Mouse (Mus musculus): ENCODE measurements around the gene Mafg. TPM values are rescaled to one million over a fixed set of nuclear protein-coding genes. Genes with fewer than 3 reads are reported as not detected.
A peak's percentile ranks its signal among the peaks of the same experiment; 100 is the strongest.

Gene Mafg
- polyA plus RNA-seq, 1 experiment from 2014 or later = 24.3 TPM

DNA sequence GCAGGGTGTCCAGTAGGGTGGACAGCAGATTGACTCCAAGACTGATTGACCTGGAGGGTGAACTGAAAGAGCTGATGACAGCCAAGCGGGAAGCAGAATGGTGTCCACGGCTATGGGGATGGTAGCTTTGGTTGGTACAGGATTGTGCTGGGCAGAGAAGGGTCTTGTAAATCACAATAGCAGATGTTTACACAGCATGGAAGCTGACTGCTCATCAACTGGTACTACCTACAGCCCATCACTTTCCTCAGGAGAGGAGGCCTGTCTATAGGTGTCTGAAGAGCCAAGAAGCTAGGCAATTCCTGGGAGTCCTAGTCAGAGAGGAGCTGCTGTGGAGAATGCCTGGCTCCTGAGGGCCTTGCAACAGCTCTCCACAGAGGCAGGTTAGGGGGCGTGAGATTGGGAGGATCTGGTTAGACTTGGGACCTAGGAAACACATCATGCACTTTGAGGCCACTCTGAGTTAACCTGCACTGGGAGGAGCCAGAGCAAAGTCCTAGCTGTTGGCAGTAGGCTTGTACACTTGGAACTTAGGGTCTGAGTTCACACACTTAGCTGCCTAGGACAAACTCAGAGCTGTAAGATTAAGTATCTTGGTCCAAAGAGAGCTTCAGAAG is 56.9 kb downstream of the Mafg start:
- Histone ChIP-seq H3K4me2 (replicated peaks; ENCODE audit: low read depth, low read length) (no peak overlapping the region), H3K9me3 (ENCODE audit: low read length) (no peaks in the 10 kb centered on the region), H3K27me3 (ENCODE audit: insufficient read depth, low read length) (no peaks in the 10 kb centered on the region), H3K36me3 (ENCODE audit: insufficient read depth, low read length) (peaks cover 29% of the 10 kb centered on the region), H3K9ac (replicated peaks; ENCODE audit: low read length) (no peak overlapping the region), H3K4me3 (ENCODE audit: low read length) (no peak overlapping the region), H3K4me1 (ENCODE audit: insufficient read depth, low read length) (peaks cover 45% of the 10 kb centered on the region), H3K27ac (ENCODE audit: low read length) (peak overlapping the region; percentile 65; the same call in 1 of the 2 replicates)
- 77% methylated on average over 3 of the region's 3 CpGs for WGBS
- no peak for ATAC-seq (ENCODE audit: low FRiP score, low TSS enrichment)

DNA sequence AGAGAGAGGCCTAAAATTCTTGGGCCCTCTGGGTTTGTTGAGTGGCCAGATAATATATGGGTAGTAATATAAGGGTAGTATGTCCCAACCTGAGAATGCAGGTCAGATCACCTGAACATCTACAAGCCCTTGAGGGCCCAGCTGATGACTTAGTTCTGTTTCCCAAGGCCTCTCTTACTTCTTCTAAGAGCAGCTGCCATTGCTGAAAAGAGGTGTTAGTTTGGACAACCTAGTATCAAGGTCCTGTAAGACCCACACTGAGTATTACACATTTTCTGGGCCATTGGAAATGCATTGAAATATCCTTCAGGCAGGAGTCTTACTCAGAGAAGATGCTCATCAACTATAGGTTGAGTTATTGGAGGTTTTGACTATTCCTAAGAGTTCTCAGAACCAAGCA is 57.5 kb downstream of the Mafg start:
- no peak overlapping the region for H3K4me3 ChIP-seq (ENCODE audit: low read length)
- no peak overlapping the region for H3K9ac ChIP-seq (replicated peaks; ENCODE audit: low read length)
- H3K4me1 ChIP-seq (ENCODE audit: insufficient read depth, low read length) = peaks cover 50% of the 10 kb centered on the region
- peak overlapping the region; percentile 37; the same call in 1 of the 2 replicates for H3K27ac ChIP-seq (ENCODE audit: low read length)
- H3K27me3 ChIP-seq (ENCODE audit: insufficient read depth, low read length) = no peaks in the 10 kb centered on the region
- H3K9me3 ChIP-seq (ENCODE audit: low read length) = no peaks in the 10 kb centered on the region
- no peak for ATAC-seq (ENCODE audit: low FRiP score, low TSS enrichment)
- H3K4me2 ChIP-seq (replicated peaks; ENCODE audit: low read depth, low read length) = no peak overlapping the region
- H3K36me3 ChIP-seq (ENCODE audit: insufficient read depth, low read length) = peaks cover 35% of the 10 kb centered on the region

Small RNA genes lying within 50 kb of the gene (microRNA-seq; reads per million reads assigned to microRNA genes)
- gene Mir6936 = 0.47 reads per million

Other genes with a start within 250 kb of the Mafg start
- 34.1 and 34.4 TPM in 2 replicates for gene Nploc4, start 195.9 kb downstream of the Mafg start, polyA plus RNA-seq (2015; fragmentation: Nextera tagmentation; extraction: Ambion mirVana)
- not detected in 2 replicates for gene Tspan10, start 191.0 kb downstream of the Mafg start, polyA plus RNA-seq (2015; fragmentation: Nextera tagmentation; extraction: Ambion mirVana)
- 0.39 and 0.45 TPM in 2 replicates for gene Pde6g, start 180.1 kb downstream of the Mafg start, polyA plus RNA-seq (2015; fragmentation: Nextera tagmentation; extraction: Ambion mirVana)
- gene Oxld1, start 175.5 kb downstream of the Mafg start, polyA plus RNA-seq (2015; fragmentation: Nextera tagmentation; extraction: Ambion mirVana) = 15.4 and 15.9 TPM in 2 replicates
- 40.6 and 43.9 TPM in 2 replicates for gene Ccdc137, start 175.5 kb downstream of the Mafg start, polyA plus RNA-seq (2015; fragmentation: Nextera tagmentation; extraction: Ambion mirVana)
- gene Arl16, start 166.0 kb downstream of the Mafg start, polyA plus RNA-seq (2015; fragmentation: Nextera tagmentation; extraction: Ambion mirVana) = 46.5 and 50.4 TPM in 2 replicates
- 176 and 177 TPM in 2 replicates for gene Mrpl12, start 149.0 kb downstream of the Mafg start, polyA plus RNA-seq (2015; fragmentation: Nextera tagmentation; extraction: Ambion mirVana)
- 120 and 123 TPM in 2 replicates for gene Slc25a10, start 141.8 kb downstream of the Mafg start, polyA plus RNA-seq (2015; fragmentation: Nextera tagmentation; extraction: Ambion mirVana)
- gene Gcgr, start 102.9 kb downstream of the Mafg start, polyA plus RNA-seq (2015; fragmentation: Nextera tagmentation; extraction: Ambion mirVana) = 4.7 and 5.5 TPM in 2 replicates
- 218 and 232 TPM in 2 replicates for gene Mcrip1, start 83.9 kb downstream of the Mafg start, polyA plus RNA-seq (2015; fragmentation: Nextera tagmentation; extraction: Ambion mirVana)
- gene Ppp1r27, start 82.5 kb downstream of the Mafg start, polyA plus RNA-seq (2015; fragmentation: Nextera tagmentation; extraction: Ambion mirVana) = 0.55 and 0.57 TPM in 2 replicates
- gene P4hb, start 60.3 kb downstream of the Mafg start, polyA plus RNA-seq (2015; fragmentation: Nextera tagmentation; extraction: Ambion mirVana) = 843 and 914 TPM in 2 replicates
- gene Arhgdia, start 52.0 kb downstream of the Mafg start, polyA plus RNA-seq (2015; fragmentation: Nextera tagmentation; extraction: Ambion mirVana) = 696 and 712 TPM in 2 replicates
- gene Alyref, start 35.2 kb downstream of the Mafg start, polyA plus RNA-seq (2015; fragmentation: Nextera tagmentation; extraction: Ambion mirVana) = 92.2 and 372 TPM in 2 replicates
- 195 and 197 TPM in 2 replicates for gene Anapc11, start 35.2 kb downstream of the Mafg start, polyA plus RNA-seq (2015; fragmentation: Nextera tagmentation; extraction: Ambion mirVana)
- gene Npb, start 25.1 kb downstream of the Mafg start, polyA plus RNA-seq (2015; fragmentation: Nextera tagmentation; extraction: Ambion mirVana) = 27.7 and 33.8 TPM in 2 replicates
- 164 and 174 TPM in 2 replicates for gene Pcyt2, start 15.7 kb downstream of the Mafg start, polyA plus RNA-seq (2015; fragmentation: Nextera tagmentation; extraction: Ambion mirVana)
- 38.9 and 39.3 TPM in 2 replicates for gene Sirt7, start 8.4 kb downstream of the Mafg start, polyA plus RNA-seq (2015; fragmentation: Nextera tagmentation; extraction: Ambion mirVana)
- gene Pycr1, start 10.2 kb upstream of the Mafg start, polyA plus RNA-seq (2015; fragmentation: Nextera tagmentation; extraction: Ambion mirVana) = 26.8 and 27.3 TPM in 2 replicates
- 0.51 and 0.73 TPM in 2 replicates for gene Myadml2, start 14.6 kb upstream of the Mafg start, polyA plus RNA-seq (2015; fragmentation: Nextera tagmentation; extraction: Ambion mirVana)
- gene Notum, start 27.6 kb upstream of the Mafg start, polyA plus RNA-seq (2015; fragmentation: Nextera tagmentation; extraction: Ambion mirVana) = 4.8 and 5.9 TPM in 2 replicates
- 146 TPM in 2 replicates for gene Aspscr1, start 39.4 kb upstream of the Mafg start, polyA plus RNA-seq (2015; fragmentation: Nextera tagmentation; extraction: Ambion mirVana)
- 151 TPM in 2 replicates for gene Cenpx, start 80.1 kb upstream of the Mafg start, polyA plus RNA-seq (2015; fragmentation: Nextera tagmentation; extraction: Ambion mirVana)
- gene Lrrc45, start 80.3 kb upstream of the Mafg start, polyA plus RNA-seq (2015; fragmentation: Nextera tagmentation; extraction: Ambion mirVana) = 69.2 and 71.3 TPM in 2 replicates
- gene Rac3, start 87.9 kb upstream of the Mafg start, polyA plus RNA-seq (2015; fragmentation: Nextera tagmentation; extraction: Ambion mirVana) = 32.5 and 38.7 TPM in 2 replicates
- gene Dcxr, start 93.7 kb upstream of the Mafg start, polyA plus RNA-seq (2015; fragmentation: Nextera tagmentation; extraction: Ambion mirVana) = 49.4 and 56.5 TPM in 2 replicates
- gene Cbr2, start 98.5 kb upstream of the Mafg start, polyA plus RNA-seq (2015; fragmentation: Nextera tagmentation; extraction: Ambion mirVana) = 2.1 and 4.3 TPM in 2 replicates
- gene Hmga1b, start 129.2 kb upstream of the Mafg start, polyA plus RNA-seq (2015; fragmentation: Nextera tagmentation; extraction: Ambion mirVana) = 3.4 and 9.0 TPM in 2 replicates
- gene Rfng, start 150.6 kb upstream of the Mafg start, polyA plus RNA-seq (2015; fragmentation: Nextera tagmentation; extraction: Ambion mirVana) = 44.0 and 46.9 TPM in 2 replicates
- 230 and 239 TPM in 2 replicates for gene Gps1, start 150.7 kb upstream of the Mafg start, polyA plus RNA-seq (2015; fragmentation: Nextera tagmentation; extraction: Ambion mirVana)
- 89.9 and 91.0 TPM in 2 replicates for gene Dus1l, start 162.8 kb upstream of the Mafg start, polyA plus RNA-seq (2015; fragmentation: Nextera tagmentation; extraction: Ambion mirVana)
- gene Fasn, start 190.9 kb upstream of the Mafg start, polyA plus RNA-seq (2015; fragmentation: Nextera tagmentation; extraction: Ambion mirVana) = 50.0 and 50.4 TPM in 2 replicates